Mouse (Mus musculus) limb, embryonic 14.5 days (tissue): ENCODE results near the gene Grid2. TPM values are rescaled to one million over a fixed set of nuclear protein-coding genes. Genes with fewer than 3 reads are reported as not detected.
"Not testable (repeated sequence)": the region's sequence is repeated elsewhere in the genome, so short reads cannot be mapped to it uniquely, and the experiment has no call there.

Experiments used
- ATAC-seq: fragments of 200-750 bp; cut with Nextera tagmentation; 2 replicates; pipeline ENCODE4 v1.8.0; 2017; ENCODE audit warnings: low read depth, moderate number of reproducible peaks, moderate TSS enrichment; ENCODE audit not compliant: low FRiP score
- DNase-seq: peaks from one replicate; pipeline ENCODE4 v3.0.0-alpha.2; 2015; ENCODE audit warnings: low spot score
- H3K27ac ChIP-seq: fragments of 300-500 bp; sonication (generic); replicated peaks from 2 replicates; pipeline ENCODE4 v1.5.1; 2014; ENCODE audit warnings: low read depth, mild to moderate bottlenecking, low read length, moderate library complexity, mixed read lengths
- H3K27me3 ChIP-seq: fragments of 300-500 bp; sonication (generic); 2 replicates; pipeline ENCODE4 v1.6.1; 2014; ENCODE audit warnings: low read length, mixed read lengths; ENCODE audit not compliant: control insufficient read depth, insufficient read depth
- H3K36me3 ChIP-seq: fragments of 300-500 bp; sonication (generic); 2 replicates; pipeline ENCODE4 v1.6.1; 2014; ENCODE audit warnings: mild to moderate bottlenecking, low read length, moderate library complexity, mixed read lengths; ENCODE audit not compliant: control insufficient read depth, insufficient read depth
- H3K4me1 ChIP-seq: fragments of 300-500 bp; sonication (generic); 2 replicates; pipeline ENCODE4 v1.6.1; 2014; ENCODE audit warnings: antibody characterized with exemption, low read length, mixed read lengths; ENCODE audit not compliant: control insufficient read depth, insufficient read depth
- H3K4me2 ChIP-seq: fragments of 300-500 bp; sonication (generic); replicated peaks from 2 replicates; pipeline ENCODE4 v1.6.1; 2014; ENCODE audit warnings: low read depth, mild to moderate bottlenecking, low read length, moderate library complexity; ENCODE audit not compliant: severe bottlenecking
- H3K4me3 ChIP-seq: fragments of 300-500 bp; sonication (generic); replicated peaks from 2 replicates; pipeline ENCODE4 v1.5.1; 2014; ENCODE audit warnings: low read length
- H3K9ac ChIP-seq: fragments of 300-500 bp; sonication (generic); 2 replicates; pipeline ENCODE4 v1.6.1; 2014; ENCODE audit warnings: mild to moderate bottlenecking, low read depth, low read length, moderate library complexity; ENCODE audit not compliant: severe bottlenecking
- H3K9me3 ChIP-seq: fragments of 300-500 bp; sonication (generic); 2 replicates; pipeline ENCODE4 v1.6.1; 2016; ENCODE audit warnings: low read length; ENCODE audit not compliant: control insufficient read depth
- POLR2A ChIP-seq: fragments of 200-500 bp; IDR thresholded peaks from 2 replicates; pipeline ENCODE4 v1.8.0; 2012; ENCODE audit warnings: inconsistent platforms, mild to moderate bottlenecking, moderate library complexity, borderline replicate concordance; ENCODE audit not compliant: insufficient read depth, insufficient read length; ENCODE audit errors: extremely low read depth
- WGBS: fragments of 180-500 bp; shearing (Covaris S2); extraction: QIAGEN DNeasy Blood & Tissue Kit; methylation state at CpG from one replicate; pipeline ENCODE4 v1.1.7; 2014; 5-methylcytosine and 5-hydroxymethylcytosine counted together
- polyA plus RNA-seq, 2 experiments: library from polyadenylated mRNA; depleted of rRNA in 1 of 2; stranded (reverse) in 1 of 2; unstranded in 1 of 2; fragments of >200 nt; fragmentation: Nextera tagmentation in 1 of 2; extraction: Ambion mirVana in 1 of 2; gene quantifications; 2 replicates each; pipeline versions ENCODE4 v1.2.1 to v1.2.3; 2012 to 2014

Gene Grid2
- polyA plus RNA-seq, 2 experiments: 1.1 to 1.9 TPM

DNA sequence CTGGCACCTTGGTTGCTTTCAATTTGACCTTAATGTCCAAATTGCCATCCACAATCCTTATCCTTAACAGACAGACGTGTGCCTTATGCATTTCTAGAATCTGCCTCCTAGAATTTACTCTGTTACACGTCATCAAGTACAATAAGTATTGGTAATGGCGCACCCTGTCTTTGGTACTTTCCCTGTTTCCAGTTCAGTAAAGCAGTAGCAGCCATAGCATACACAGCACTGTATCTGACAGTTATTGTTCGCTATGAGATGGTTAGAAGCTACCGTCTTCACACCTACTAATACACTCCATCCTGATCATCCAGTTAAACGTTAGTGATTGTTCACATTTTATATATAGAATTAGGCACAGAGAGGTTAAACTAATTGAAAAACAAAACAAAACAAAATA, 260.3 kb downstream of the Grid2 start:
- 83% methylated on average over 6 of the region's 6 CpGs for WGBS
- no peak overlapping the region for H3K9ac ChIP-seq
- H3K27me3 ChIP-seq: no peaks in the 10 kb centered on the region
- DNase-seq (no peak), ATAC-seq (no peak)
- no peaks in the 10 kb centered on the region for H3K4me1 ChIP-seq
- no peak overlapping the region for H3K27ac ChIP-seq
- no peaks in the 10 kb centered on the region for H3K9me3 ChIP-seq
- H3K4me3 ChIP-seq: no peak overlapping the region
- H3K36me3 ChIP-seq: no peaks in the 10 kb centered on the region
- TF ChIP-seq POLR2A: no peak
- H3K4me2 ChIP-seq: no peak overlapping the region

DNA sequence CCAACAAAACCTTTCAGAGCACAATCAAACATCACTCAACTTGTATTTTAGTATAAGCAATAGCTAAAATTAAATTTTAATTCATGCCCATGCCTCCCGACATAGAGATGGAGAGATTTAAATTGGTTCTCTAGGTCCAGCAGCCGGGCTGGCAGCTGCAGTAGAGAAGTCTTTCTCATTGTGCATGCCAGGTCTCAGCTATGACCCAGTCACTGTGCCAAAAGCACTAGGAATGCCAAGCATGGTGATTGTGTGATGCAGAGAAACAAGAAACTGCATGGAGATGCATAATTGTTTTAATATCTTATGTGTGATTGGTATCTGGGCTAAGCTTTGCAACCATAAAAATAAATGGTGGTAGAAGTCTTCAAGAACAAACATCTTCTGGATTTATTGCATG, 276.1 kb downstream of the Grid2 start:
- no peaks in the 10 kb centered on the region for H3K27me3 ChIP-seq
- WGBS: 84% methylated on average over 2 of the region's 2 CpGs
- no peak for ATAC-seq
- no peak for TF ChIP-seq POLR2A
- H3K27ac ChIP-seq: no peak overlapping the region
- no peak overlapping the region for H3K9ac ChIP-seq
- H3K36me3 ChIP-seq: no peaks in the 10 kb centered on the region
- no peak overlapping the region for H3K4me2 ChIP-seq
- no peaks in the 10 kb centered on the region for H3K4me1 ChIP-seq
- no peaks in the 10 kb centered on the region for H3K9me3 ChIP-seq
- DNase-seq: no peak
- H3K4me3 ChIP-seq: no peak overlapping the region

- no peak overlapping the region for H3K4me2 ChIP-seq
- no peak for DNase-seq
- no peak for TF ChIP-seq POLR2A
- no peaks in the 10 kb centered on the region for H3K9me3 ChIP-seq
- no peaks in the 10 kb centered on the region for H3K27me3 ChIP-seq
- H3K4me1 ChIP-seq: no peaks in the 10 kb centered on the region
- no peak for ATAC-seq
- H3K27ac ChIP-seq: no peak overlapping the region
- H3K9ac ChIP-seq: no peak overlapping the region
- no peaks in the 10 kb centered on the region for H3K36me3 ChIP-seq
- H3K4me3 ChIP-seq: no peak overlapping the region
Observed at GRCm38 (mm10) chr6:63532901-63533300, 277.2 kb downstream of the Grid2 start.

- H3K27me3 ChIP-seq: no peaks in the 10 kb centered on the region
- ATAC-seq: no peak
- WGBS: 83% methylated on average over 4 of the region's 4 CpGs
- no peak overlapping the region for H3K9ac ChIP-seq
- H3K4me2 ChIP-seq: no peak overlapping the region
- H3K4me1 ChIP-seq: no peaks in the 10 kb centered on the region
- no peak overlapping the region for H3K27ac ChIP-seq
- no peak for TF ChIP-seq POLR2A
- H3K4me3 ChIP-seq: no peak overlapping the region
- DNase-seq: no peak
- no peaks in the 10 kb centered on the region for H3K9me3 ChIP-seq
- H3K36me3 ChIP-seq: no peaks in the 10 kb centered on the region
Observed at GRCm38 (mm10) chr6:63547741-63548140, 292.1 kb downstream of the Grid2 start.

- 79% methylated on average over 1 of the region's 1 CpGs for WGBS
- not testable (repeated sequence) for H3K36me3 ChIP-seq, H3K27me3 ChIP-seq, ATAC-seq, DNase-seq, H3K27ac ChIP-seq, H3K4me3 ChIP-seq, H3K9ac ChIP-seq, H3K4me2 ChIP-seq, H3K9me3 ChIP-seq, H3K4me1 ChIP-seq
Observed at GRCm38 (mm10) chr6:63568741-63569140, 313.1 kb downstream of the Grid2 start.

- Histone ChIP-seq H3K4me3 (no peak overlapping the region), H3K9ac (no peak overlapping the region), H3K27me3 (no peaks in the 10 kb centered on the region), H3K4me2 (no peak overlapping the region), H3K27ac (no peak overlapping the region), H3K9me3 (no peaks in the 10 kb centered on the region), H3K36me3 (no peaks in the 10 kb centered on the region), H3K4me1 (no peaks in the 10 kb centered on the region)
- ATAC-seq: no peak
- DNase-seq: no peak
- WGBS: 83% methylated on average over 4 of the region's 4 CpGs
- TF ChIP-seq POLR2A: no peak
Observed at GRCm38 (mm10) chr6:63590681-63591080, 335.0 kb downstream of the Grid2 start.
